Mouse (Mus musculus) thymus, postnatal 0 days (tissue): ENCODE measurements around the gene Adcy2. TPM values are rescaled to one million over a fixed set of nuclear protein-coding genes. Genes with fewer than 3 reads are reported as not detected.

Experiments used
- DNase-seq: peaks from one replicate; pipeline ENCODE4 v3.0.0-alpha.2; 2015; ENCODE audit warnings: low spot score
- polyA plus RNA-seq: library from polyadenylated mRNA; unstranded; fragments of >200 nt; fragmentation: Nextera tagmentation; extraction: Ambion mirVana; gene quantifications from 2 replicates; pipeline ENCODE4 v1.2.1, GENCODE M21; 2015

The Adcy2 gene
- polyA plus RNA-seq, 1 experiment from 2014 or later: 0.08 TPM

- no peak for DNase-seq
Measured at GRCm38 (mm10) chr13:68973143-68973542, 26.2 kb downstream of the Adcy2 start.

- DNase-seq: no peak
Measured at GRCm38 (mm10) chr13:68961580-68961979, 37.8 kb downstream of the Adcy2 start.

GRCm38 (mm10) chr13:68960513-68960912 is 38.8 kb downstream of the Adcy2 start:
- DNase-seq: no peak

- no peak for DNase-seq
Measured at GRCm38 (mm10) chr13:68959406-68959805, 39.9 kb downstream of the Adcy2 start.

- no peak for DNase-seq
Measured at GRCm38 (mm10) chr13:68942735-68943134, 56.6 kb downstream of the Adcy2 start.

GRCm38 (mm10) chr13:68941429-68941828 is 57.9 kb downstream of the Adcy2 start:
- no peak for DNase-seq

GRCm38 (mm10) chr13:68932283-68932647 is 67.1 kb downstream of the Adcy2 start:
- DNase-seq: no peak

GRCm38 (mm10) chr13:68931602-68932282 is 67.6 kb downstream of the Adcy2 start:
- no peak for DNase-seq

- DNase-seq: peak; percentile 60
Measured at GRCm38 (mm10) chr13:68928469-68928868, 70.9 kb downstream of the Adcy2 start.

- no peak for DNase-seq
Measured at GRCm38 (mm10) chr13:68913666-68914288, 85.6 kb downstream of the Adcy2 start.

GRCm38 (mm10) chr13:68906667-68907066 is 92.7 kb downstream of the Adcy2 start:
- DNase-seq: no peak

- no peak for DNase-seq
Measured at GRCm38 (mm10) chr13:68902708-68903107, 96.6 kb downstream of the Adcy2 start.

- DNase-seq: no peak
Measured at GRCm38 (mm10) chr13:68889929-68890593, 109.3 kb downstream of the Adcy2 start.

GRCm38 (mm10) chr13:68868776-68869175 is 130.6 kb downstream of the Adcy2 start:
- DNase-seq: no peak

- DNase-seq: no peak
Measured at GRCm38 (mm10) chr13:68867940-68868655, 131.2 kb downstream of the Adcy2 start.

GRCm38 (mm10) chr13:68860036-68860435 is 139.3 kb downstream of the Adcy2 start:
- DNase-seq: no peak

GRCm38 (mm10) chr13:68848265-68848664 is 151.1 kb downstream of the Adcy2 start:
- no peak for DNase-seq

- DNase-seq: no peak
Measured at GRCm38 (mm10) chr13:68839517-68839916, 159.8 kb downstream of the Adcy2 start.

GRCm38 (mm10) chr13:68836183-68836582 is 163.2 kb downstream of the Adcy2 start:
- no peak for DNase-seq

GRCm38 (mm10) chr13:68835424-68836045 is 163.8 kb downstream of the Adcy2 start:
- no peak for DNase-seq

- no peak for DNase-seq
Measured at GRCm38 (mm10) chr13:68832141-68832540, 167.2 kb downstream of the Adcy2 start.
